Comparison of ENCODE assay signal across 29 mouse cellular contexts in genomic region chr6:8374712-8375111, GRCm38 (mm10).
DNase-seq lines count a peak whose midpoint lies in the region; ATAC-seq lines count a peak whose summit lies in the region.
"Had no signal": no experiment of that assay in that cellular context is flagged by ENCODE, and none has a peak within 500 bp of the region (broad histone marks: within the 10 kb centered on the region; RNA-seq: fewer than 3 reads in every experiment).

No protein-coding gene starts in this region.

- H3K9ac ChIP-seq in heart, embryonic 13.5 days: no peak overlapping the region
- no peak overlapping the region for H3K9ac ChIP-seq in heart, embryonic 12.5 days
- H3K9ac ChIP-seq in midbrain, embryonic 12.5 days (replicated peaks): no peak overlapping the region
- no peak overlapping the region for H3K9ac ChIP-seq in midbrain, embryonic 16.5 days (ENCODE audit: low read depth, low read length)
- no peak overlapping the region for H3K9ac ChIP-seq in intestine, embryonic 16.5 days (ENCODE audit: low read depth, low read length)
- no peak overlapping the region for H3K9ac ChIP-seq in liver, embryonic 12.5 days
- H3K9ac ChIP-seq: embryonic facial prominence, embryonic 15.5 days; liver, embryonic 13.5 days had no signal

- peaks cover 5% of the 10 kb centered on the region for H3K36me3 ChIP-seq in heart, embryonic 13.5 days
- H3K36me3 ChIP-seq in heart, embryonic 12.5 days: peaks cover 7% of the 10 kb centered on the region
- peaks cover 4% of the 10 kb centered on the region; the same call in 1 of the 2 replicates for H3K36me3 ChIP-seq in midbrain, embryonic 12.5 days
- peaks cover 5% of the 10 kb centered on the region; the same call in 1 of the 2 replicates for H3K36me3 ChIP-seq in midbrain, embryonic 16.5 days (ENCODE audit: control insufficient read depth, insufficient read depth, low read length)
- 0 out of 2 replicates have a peak, but pooled peaks cover 3% of the 10 kb centered on the region for H3K36me3 ChIP-seq in intestine, embryonic 16.5 days (ENCODE audit: control insufficient read depth, insufficient read depth, low read length)
- no peaks in the 10 kb centered on the region for H3K36me3 ChIP-seq in liver, embryonic 12.5 days
- H3K36me3 ChIP-seq: liver, embryonic 13.5 days had no signal

- peaks cover 21% of the 10 kb centered on the region; the same call in 1 of the 2 replicates for H3K4me1 ChIP-seq in heart, embryonic 13.5 days
- no peaks in the 10 kb centered on the region; the same call in 1 of the 2 replicates for H3K4me1 ChIP-seq in heart, embryonic 12.5 days (replicated peaks)
- H3K4me1 ChIP-seq in midbrain, embryonic 12.5 days: peaks cover 3% of the 10 kb centered on the region; the same call in 1 of the 2 replicates
- H3K4me1 ChIP-seq in midbrain, embryonic 16.5 days (ENCODE audit: control insufficient read depth, insufficient read depth, low read length): peaks cover 2% of the 10 kb centered on the region; the same call in 1 of the 2 replicates
- H3K4me1 ChIP-seq in intestine, embryonic 16.5 days (ENCODE audit: control insufficient read depth, insufficient read depth, low read length): no peaks in the 10 kb centered on the region
- H3K4me1 ChIP-seq in liver, embryonic 12.5 days: no peaks in the 10 kb centered on the region
- H3K4me1 ChIP-seq: embryonic facial prominence, embryonic 10.5 days; embryonic facial prominence, embryonic 15.5 days; liver, embryonic 13.5 days had no signal

- H3K4me2 ChIP-seq in heart, embryonic 13.5 days: no peak overlapping the region
- no peak overlapping the region for H3K4me2 ChIP-seq in heart, embryonic 12.5 days
- H3K4me2 ChIP-seq in midbrain, embryonic 12.5 days (replicated peaks): no peak overlapping the region
- H3K4me2 ChIP-seq in midbrain, embryonic 16.5 days (ENCODE audit: low read length): no peak overlapping the region
- H3K4me2 ChIP-seq in intestine, embryonic 16.5 days (ENCODE audit: low read depth, low read length): no peak overlapping the region
- no peak overlapping the region for H3K4me2 ChIP-seq in liver, embryonic 12.5 days
- H3K4me2 ChIP-seq: embryonic facial prominence, embryonic 15.5 days; heart, embryonic 11.5 days; liver, embryonic 13.5 days had no signal

- no peaks in the 10 kb centered on the region for H3K27me3 ChIP-seq in heart, embryonic 13.5 days (replicated peaks)
- H3K27me3 ChIP-seq in heart, embryonic 12.5 days (replicated peaks): no peaks in the 10 kb centered on the region
- H3K27me3 ChIP-seq in midbrain, embryonic 12.5 days: no peaks in the 10 kb centered on the region
- H3K27me3 ChIP-seq in midbrain, embryonic 16.5 days (ENCODE audit: control insufficient read depth, insufficient read depth, low read depth, low read length): no peaks in the 10 kb centered on the region
- no peaks in the 10 kb centered on the region for H3K27me3 ChIP-seq in intestine, embryonic 16.5 days (replicated peaks; ENCODE audit: control insufficient read depth, insufficient read depth, low read length)
- H3K27me3 ChIP-seq in liver, embryonic 12.5 days (replicated peaks): no peaks in the 10 kb centered on the region
- H3K27me3 ChIP-seq: embryonic facial prominence, embryonic 15.5 days; liver, embryonic 13.5 days; megakaryocyte, embryonic 14.5 days had no signal

- intact Hi-C loops in gastrocnemius, postnatal 14 days (cut with DNase I; ENCODE audit: low total_unique reads): no loop called here

- DNase-seq in ZHBTc4 (ENCODE audit: low read depth, low spot score): peak; percentile 13
- no peak for DNase-seq in gastrocnemius, postnatal 14 days
- DNase-seq: adrenal gland, adult 8-10 months; B cell, adult 2 months; cerebellum, adult 8-10 months; cerebellum, postnatal 25 days; gastrocnemius, postnatal 36 days; heart, adult 18-20 months; heart, postnatal 10 days; kidney, adult 9 months; kidney, postnatal 10 days; layer of hippocampus, postnatal 36 days; left cerebral cortex, postnatal 4 days; liver, embryonic 13.5 days; lung, adult 18-20 months; lung, postnatal 4 days; thymus, postnatal 4 days had no signal

- peak; percentile 51; the same call in 1 of the 2 replicates for ATAC-seq in heart, embryonic 13.5 days (ENCODE audit: extremely low read depth, insufficient number of reproducible peaks, low FRiP score, low TSS enrichment)
- no peak for ATAC-seq in heart, embryonic 12.5 days (ENCODE audit: insufficient number of reproducible peaks, low FRiP score)
- ATAC-seq in midbrain, embryonic 12.5 days (ENCODE audit: low FRiP score, low read depth): peak; percentile 44; the same call in 1 of the 2 replicates
- ATAC-seq in midbrain, embryonic 16.5 days: no peak
- ATAC-seq in intestine, embryonic 16.5 days: peak; percentile 67
- ATAC-seq in liver, embryonic 12.5 days: no peak
- ATAC-seq: inflammation-experienced regulatory T-cells, adult 6 months; lung, postnatal 0 days had no signal

- no peaks in the 10 kb centered on the region for H3K9me3 ChIP-seq in heart, embryonic 13.5 days
- no peaks in the 10 kb centered on the region for H3K9me3 ChIP-seq in heart, embryonic 12.5 days (replicated peaks)
- H3K9me3 ChIP-seq in midbrain, embryonic 12.5 days: no peaks in the 10 kb centered on the region
- no peaks in the 10 kb centered on the region for H3K9me3 ChIP-seq in midbrain, embryonic 16.5 days (replicated peaks; ENCODE audit: control insufficient read depth, low read length, poor library complexity, severe bottlenecking)
- H3K9me3 ChIP-seq in intestine, embryonic 16.5 days (ENCODE audit: control insufficient read depth, low read length): no peaks in the 10 kb centered on the region
- no peaks in the 10 kb centered on the region for H3K9me3 ChIP-seq in liver, embryonic 12.5 days (replicated peaks)
- H3K9me3 ChIP-seq: embryonic facial prominence, embryonic 10.5 days; embryonic facial prominence, embryonic 15.5 days; liver, embryonic 13.5 days; megakaryocyte, embryonic 14.5 days had no signal

- no peak overlapping the region for H3K27ac ChIP-seq in heart, embryonic 13.5 days (replicated peaks)
- no peak overlapping the region for H3K27ac ChIP-seq in heart, embryonic 12.5 days (ENCODE audit: poor library complexity, severe bottlenecking)
- H3K27ac ChIP-seq in midbrain, embryonic 12.5 days (replicated peaks): no peak overlapping the region
- no peak overlapping the region for H3K27ac ChIP-seq in midbrain, embryonic 16.5 days (ENCODE audit: low read length)
- H3K27ac ChIP-seq in intestine, embryonic 16.5 days (ENCODE audit: low read length): no peak overlapping the region
- no peak overlapping the region for H3K27ac ChIP-seq in liver, embryonic 12.5 days
- H3K27ac ChIP-seq: embryonic facial prominence, embryonic 10.5 days; embryonic facial prominence, embryonic 15.5 days; liver, embryonic 13.5 days had no signal

- 85% methylated on average over 4 of the region's 4 CpGs for WGBS in heart, embryonic 13.5 days
- 85% methylated on average over 4 of the region's 4 CpGs for WGBS in heart, embryonic 12.5 days
- WGBS in midbrain, embryonic 12.5 days: 70% methylated on average over 4 of the region's 4 CpGs
- WGBS in midbrain, embryonic 16.5 days: 76% methylated on average over 4 of the region's 4 CpGs
- WGBS in intestine, embryonic 16.5 days: 85% methylated on average over 4 of the region's 4 CpGs
- WGBS in liver, embryonic 12.5 days (ENCODE audit: insufficient replicate concordance): 81% methylated on average over 4 of the region's 4 CpGs

- no peak overlapping the region for H3K4me3 ChIP-seq in heart, embryonic 13.5 days
- H3K4me3 ChIP-seq in heart, embryonic 12.5 days: no peak overlapping the region
- H3K4me3 ChIP-seq in midbrain, embryonic 12.5 days: no peak overlapping the region
- no peak overlapping the region for H3K4me3 ChIP-seq in midbrain, embryonic 16.5 days (ENCODE audit: low read depth, low read length)
- H3K4me3 ChIP-seq in intestine, embryonic 16.5 days (ENCODE audit: low read length): no peak overlapping the region
- H3K4me3 ChIP-seq in liver, embryonic 12.5 days: no peak overlapping the region
- H3K4me3 ChIP-seq: embryonic facial prominence, embryonic 10.5 days; embryonic facial prominence, embryonic 15.5 days; liver, embryonic 13.5 days; megakaryocyte, embryonic 14.5 days had no signal

Comparison
In these comparisons a context has a peak if more than half of its experiments do, and no peak if none do; other contexts are left out.
1. ATAC-seq: peak in heart, embryonic 13.5 days (single experiment), midbrain, embryonic 12.5 days (single experiment) and intestine, embryonic 16.5 days (single experiment); none in heart, embryonic 12.5 days (single experiment), midbrain, embryonic 16.5 days (single experiment) and liver, embryonic 12.5 days (single experiment).